Mouse (Mus musculus) C2C12 (cell line): ENCODE data around the gene Unc93b1. TPM values are rescaled to one million over a fixed set of nuclear protein-coding genes. Genes with fewer than 3 reads are reported as not detected.

Source experiments
- H3K27me3 ChIP-seq: one replicate; pipeline ENCODE4 v1.6.1; 2011; ENCODE audit not compliant: control insufficient read depth, insufficient read depth, insufficient read length
- H3K36me3 ChIP-seq: one replicate; pipeline ENCODE4 v1.6.1; 2011; ENCODE audit not compliant: control insufficient read depth, insufficient read depth
- H3K4me3 ChIP-seq: one replicate; pipeline ENCODE4 v1.5.1; 2011; ENCODE audit warnings: mild to moderate bottlenecking, control low read depth; ENCODE audit not compliant: poor library complexity, insufficient read depth, severe bottlenecking
- H3K79me2 ChIP-seq: one replicate; pipeline ENCODE4 v1.6.1; 2011; ENCODE audit not compliant: control insufficient read depth, insufficient read depth
- H3K79me3 ChIP-seq: one replicate; pipeline ENCODE4 v1.6.1; 2011; ENCODE audit warnings: low read depth, control low read depth
- H3ac ChIP-seq: one replicate; pipeline ENCODE3; 2011; ENCODE audit warnings: low read depth; ENCODE audit not compliant: control insufficient read depth, insufficient read length
- CEBPB ChIP-seq: IDR thresholded peaks from one replicate; pipeline ENCODE4 v1.6.1; 2011; ENCODE audit warnings: low read depth, mild to moderate bottlenecking, control low read depth, moderate library complexity
- CTCF ChIP-seq: IDR thresholded peaks from one replicate; pipeline ENCODE4 v1.5.1; 2011; ENCODE audit not compliant: control insufficient read depth, insufficient read depth, insufficient read length
- MAX ChIP-seq: IDR thresholded peaks from one replicate; pipeline ENCODE4 v1.6.1; 2011; ENCODE audit warnings: mild to moderate bottlenecking, control low read depth
- USF1 ChIP-seq: IDR thresholded peaks from one replicate; pipeline ENCODE4 v1.6.1; 2011; ENCODE audit warnings: low read depth, mild to moderate bottlenecking, control low read depth, moderate library complexity
- polyA plus RNA-seq: library from polyadenylated mRNA; unstranded; fragments of >200 nt; fragmentation: generic; extraction: Trizol; gene quantifications from one replicate; pipeline ENCODE4 v1.2.1, GENCODE M21; 2012; ENCODE audit warnings: missing spikeins

Unc93b1 gene
- polyA plus RNA-seq, 1 experiment: 0.29 TPM

- H3K27me3 ChIP-seq: peaks cover 2% of the 10 kb centered on the region
- no peak overlapping the region for H3K4me3 ChIP-seq
- H3K36me3 ChIP-seq: no peaks in the 10 kb centered on the region
- no peaks in the 10 kb centered on the region for H3K79me3 ChIP-seq
- no peaks in the 10 kb centered on the region for H3K79me2 ChIP-seq
- no peak overlapping the region for H3ac ChIP-seq
- TF ChIP-seq CTCF (no peak), MAX (no peak), USF1 (no peak), CEBPB (no peak)
These were observed 63.3 kb downstream of the Unc93b1 start for GRCm38 (mm10) chr19:3998335-3998734.

Other genes starting within 250 kb of the Unc93b1 start
- 33.8 TPM for gene Lrp5, start 248.6 kb upstream of the Unc93b1 start, polyA plus RNA-seq
- 61.9 TPM for gene 1810055G02Rik, start 226.9 kb upstream of the Unc93b1 start, polyA plus RNA-seq
- 5.6 TPM for gene Kmt5b, start 167.8 kb upstream of the Unc93b1 start, polyA plus RNA-seq
- 30.9 TPM for gene Chka, start 83.4 kb upstream of the Unc93b1 start, polyA plus RNA-seq
- 61.1 TPM for gene Tcirg1, start 28.1 kb upstream of the Unc93b1 start, polyA plus RNA-seq
- 309 TPM for gene Ndufs8, start 22.4 kb upstream of the Unc93b1 start, polyA plus RNA-seq
- gene Aldh3b1, start 5.4 kb upstream of the Unc93b1 start, polyA plus RNA-seq: 6.9 TPM
- not detected for gene Aldh3b3, start 23.5 kb downstream of the Unc93b1 start, polyA plus RNA-seq
- not detected for gene Aldh3b2, start 37.1 kb downstream of the Unc93b1 start, polyA plus RNA-seq
- 3.5 TPM for gene Acy3, start 51.4 kb downstream of the Unc93b1 start, polyA plus RNA-seq
- 0.02 TPM for gene Tbx10, start 57.6 kb downstream of the Unc93b1 start, polyA plus RNA-seq
- gene Nudt8, start 65.4 kb downstream of the Unc93b1 start, polyA plus RNA-seq: 28.1 TPM
- gene Gm49405, start 65.4 kb downstream of the Unc93b1 start, polyA plus RNA-seq: 0.28 TPM
- 0.98 TPM for gene Doc2g, start 68.1 kb downstream of the Unc93b1 start, polyA plus RNA-seq
- gene Ndufv1, start 77.6 kb downstream of the Unc93b1 start, polyA plus RNA-seq: 254 TPM
- gene Gstp1, start 102.8 kb downstream of the Unc93b1 start, polyA plus RNA-seq: 863 TPM
- 7.2 TPM for gene Gstp2, start 110.8 kb downstream of the Unc93b1 start, polyA plus RNA-seq
- 0.09 TPM for gene Gstp3, start 124.4 kb downstream of the Unc93b1 start, polyA plus RNA-seq
- gene Cabp2, start 146.4 kb downstream of the Unc93b1 start, polyA plus RNA-seq: not detected
- gene Cdk2ap2, start 162.0 kb downstream of the Unc93b1 start, polyA plus RNA-seq: 134 TPM
- 43.1 TPM for gene Pitpnm1, start 164.8 kb downstream of the Unc93b1 start, polyA plus RNA-seq
- 208 TPM for gene Aip, start 190.7 kb downstream of the Unc93b1 start, polyA plus RNA-seq
- gene Gpr152, start 204.6 kb downstream of the Unc93b1 start, polyA plus RNA-seq: not detected
- gene Cabp4, start 208.8 kb downstream of the Unc93b1 start, polyA plus RNA-seq: 0.04 TPM
- gene Coro1b, start 213.4 kb downstream of the Unc93b1 start, polyA plus RNA-seq: 257 TPM
- gene Ptprcap, start 218.4 kb downstream of the Unc93b1 start, polyA plus RNA-seq: 5.8 TPM
- 19.7 TPM for gene Rps6kb2, start 228.2 kb downstream of the Unc93b1 start, polyA plus RNA-seq
- gene Carns1, start 240.3 kb downstream of the Unc93b1 start, polyA plus RNA-seq: 2.1 TPM